Mouse (Mus musculus) heart, postnatal 0 days (tissue): ENCODE data around the gene Gnl1.

Experiments used
- CTCF ChIP-seq: IDR thresholded peaks from 2 replicates; pipeline ENCODE4 v1.5.1; 2016; ENCODE audit warnings: antibody characterized with exemption, control low read depth, low read depth
- EP300 ChIP-seq: IDR thresholded peaks from 2 replicates; pipeline ENCODE4 v1.6.1; 2016; ENCODE audit warnings: antibody characterized with exemption, low read depth

DNA sequence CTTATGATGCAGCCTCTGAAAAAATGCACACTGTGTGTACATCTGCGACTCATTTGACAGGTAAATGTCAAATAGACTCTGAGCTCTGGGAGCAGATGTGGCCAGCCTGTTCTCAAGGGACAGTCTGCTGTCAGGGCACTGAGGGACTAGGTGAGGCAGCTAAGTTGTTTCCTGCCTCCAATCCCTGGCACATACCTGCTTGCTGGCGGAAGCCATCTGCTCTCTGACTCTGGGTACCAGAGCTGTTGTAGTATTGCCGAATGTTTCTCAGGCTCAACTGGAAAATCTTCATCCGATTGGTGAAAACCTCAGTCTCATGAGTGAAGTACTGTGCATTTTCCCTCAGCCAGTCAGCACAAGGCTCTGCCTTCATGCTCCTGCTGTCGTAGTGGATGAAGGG is 37.4 kb downstream of the Gnl1 start:
- no peak for TF ChIP-seq CTCF
- no peak for TF ChIP-seq EP300
